Mouse (Mus musculus): Measurements from ENCODE around the gene Hmgcll1.
"Not testable (repeated sequence)": the region's sequence is repeated elsewhere in the genome, so short reads cannot be mapped to it uniquely, and the experiment has no call there.

Hmgcll1 gene

GRCm38 (mm10) chr9:76060935-76061334, 46.3 kb downstream of the Hmgcll1 start:
- DNase-seq (ENCODE audit: low spot score in 2 of 2), result no peak

GRCm38 (mm10) chr9:76061492-76061891, 46.8 kb downstream of the Hmgcll1 start:
- no peak for DNase-seq (ENCODE audit: low spot score in 2 of 2)

- no peak for DNase-seq (ENCODE audit: low spot score in 2 of 2)
Measured at GRCm38 (mm10) chr9:76064164-76064563, 49.5 kb downstream of the Hmgcll1 start.

GRCm38 (mm10) chr9:76091561-76091960, 76.9 kb downstream of the Hmgcll1 start:
- DNase-seq (ENCODE audit: low spot score in 2 of 2), result no peak

- DNase-seq (ENCODE audit: low spot score in 2 of 2), result no peak
Measured at GRCm38 (mm10) chr9:76097221-76097620, 82.6 kb downstream of the Hmgcll1 start.

GRCm38 (mm10) chr9:76099981-76100380, 85.3 kb downstream of the Hmgcll1 start:
- DNase-seq (ENCODE audit: low spot score in 2 of 2), result no peak

GRCm38 (mm10) chr9:76104416-76104815, 89.8 kb downstream of the Hmgcll1 start:
- not testable (repeated sequence) for DNase-seq (ENCODE audit: low spot score in 2 of 2)

GRCm38 (mm10) chr9:76104846-76105245, 90.2 kb downstream of the Hmgcll1 start:
- DNase-seq (ENCODE audit: low spot score in 2 of 2), result no peak

GRCm38 (mm10) chr9:76122888-76123287, 108.2 kb downstream of the Hmgcll1 start:
- not testable (repeated sequence) for DNase-seq (ENCODE audit: low spot score in 2 of 2)

GRCm38 (mm10) chr9:76124249-76124648, 109.6 kb downstream of the Hmgcll1 start:
- no peak for DNase-seq (ENCODE audit: low spot score in 2 of 2)

GRCm38 (mm10) chr9:76129353-76129752, 114.7 kb downstream of the Hmgcll1 start:
- DNase-seq (ENCODE audit: low spot score in 2 of 2), result no peak

GRCm38 (mm10) chr9:76134042-76134441, 119.4 kb downstream of the Hmgcll1 start:
- no peak for DNase-seq (ENCODE audit: low spot score in 2 of 2)

GRCm38 (mm10) chr9:76138378-76139109, 123.9 kb downstream of the Hmgcll1 start:
- DNase-seq (ENCODE audit: low spot score in 2 of 2), result no peak

- no peak for DNase-seq (ENCODE audit: low spot score in 2 of 2)
Measured at GRCm38 (mm10) chr9:76145593-76145992, 130.9 kb downstream of the Hmgcll1 start.

- DNase-seq (ENCODE audit: low spot score in 2 of 2), result no peak
Measured at GRCm38 (mm10) chr9:76162446-76162845, 147.8 kb downstream of the Hmgcll1 start.

- no peak for DNase-seq (ENCODE audit: low spot score in 2 of 2)
Measured at GRCm38 (mm10) chr9:76168355-76168754, 153.7 kb downstream of the Hmgcll1 start.

GRCm38 (mm10) chr9:76172686-76173295, 158.1 kb downstream of the Hmgcll1 start:
- DNase-seq (ENCODE audit: low spot score in 2 of 2), result no peak

- no peak for DNase-seq (ENCODE audit: low spot score in 2 of 2)
Measured at GRCm38 (mm10) chr9:76179221-76179620, 164.6 kb downstream of the Hmgcll1 start.

Measured in natural killer cell, adult 2 months (primary cell).